7 mouse cellular contexts compared by ENCODE assay signal in the genomic region with DNA sequence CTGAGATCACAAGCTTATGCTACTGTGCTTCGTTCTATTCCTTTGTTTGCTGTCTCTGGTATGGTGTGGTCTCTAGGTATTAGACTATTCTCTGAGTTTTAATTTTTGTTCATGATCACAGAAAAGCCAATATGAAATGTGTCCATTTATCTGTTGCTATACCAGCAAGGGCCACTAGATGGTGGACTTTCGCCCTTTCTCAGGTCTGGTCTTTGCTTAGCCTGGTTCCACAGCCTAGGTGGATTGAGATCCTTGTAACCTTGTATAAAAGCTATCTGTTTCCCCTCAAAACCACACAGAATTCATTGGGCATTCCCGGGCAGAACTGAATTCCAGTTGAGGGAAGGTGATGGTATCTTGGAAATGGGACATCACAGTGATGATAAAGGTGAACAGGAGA. TPM values are rescaled to one million over a fixed set of nuclear protein-coding genes. Genes with fewer than 3 reads are reported as not detected.
DNase-seq lines count a peak whose midpoint lies in the region; TF ChIP-seq lines count a peak whose summit lies in the region.

No protein-coding gene starts in this region.

- H3K27ac ChIP-seq in layer of hippocampus, adult 2 months = no peak overlapping the region

- H3K4me3 ChIP-seq in layer of hippocampus, adult 2 months = no peak overlapping the region

- intact Hi-C loops in heart, postnatal 10 days (cut with DNase I) = loop anchor here (1.0 to 2.0 kb wide), 5 partner anchors 40 to 288 kb away; no protein-coding TSS in a partner anchor

- TF ChIP-seq CTCF in layer of hippocampus, adult 2 months (conservative IDR thresholded peaks at IDR 0.05) = peak; percentile 97

- DNase-seq in ES-CJ7 (ENCODE audit: low read depth, low spot score) = peak; percentile 55
- peak; percentile 52 to 65 for DNase-seq in adrenal gland, adult 18-20 months (ENCODE audit: low spot score in 2 of 2)
- DNase-seq in embryo, embryonic 10 days (ENCODE audit: low spot score) = peak; percentile 79
- peak; percentile 75 to 86 for DNase-seq in heart, postnatal 10 days
- peak; percentile 48 to 83 for DNase-seq in layer of hippocampus, adult 2 months (ENCODE audit: low spot score in 2 of 2)
- peak; percentile 89 for DNase-seq in lung, postnatal 36 days
- peak; percentile 84 to 88 for DNase-seq in right cerebral cortex, adult 2 months (ENCODE audit: low spot score in 2 of 2)

RNA-seq across cellular contexts. Expression of gene Tmsb10, which starts 18.1 kb away (rescaled TPM):
- total RNA-seq in adrenal gland, adult 18-20 months (2021) = 100 to 1,000 TPM; 151 to 215 TPM
- total RNA-seq in heart, postnatal 10 days (2021) = 100 to 1,000 TPM; 526 to 622 TPM
- total RNA-seq in layer of hippocampus, adult 2 months (2021) = 100 to 1,000 TPM; 318 to 329 TPM

RNA-seq across cellular contexts. Expression of gene Kcmf1, which starts 40.7 kb away (rescaled TPM):
- 100 to 1,000 TPM in 1 of 2 experiments, 10 to 100 TPM in 1; 95.6 to 101 TPM for total RNA-seq in adrenal gland, adult 18-20 months (2021)
- 10 to 100 TPM; 89.6 to 92.4 TPM for total RNA-seq in heart, postnatal 10 days (2021)
- 10 to 100 TPM; 57.8 to 64.1 TPM for total RNA-seq in layer of hippocampus, adult 2 months (2021)
